Mouse (Mus musculus) lung, embryonic 14.5 days (tissue): ENCODE measurements around the gene Adgra1. TPM values are rescaled to one million over a fixed set of nuclear protein-coding genes. Genes with fewer than 3 reads are reported as not detected.

Experiments
- ATAC-seq: fragments of 200-750 bp; cut with Nextera tagmentation; 2 replicates; pipeline ENCODE4 v1.8.0; 2017; ENCODE audit warnings: mild to moderate bottlenecking, moderate TSS enrichment, moderate library complexity; ENCODE audit not compliant: insufficient read depth
- DNase-seq: peaks from one replicate; pipeline ENCODE4 v3.0.0-alpha.2; 2015
- H3K27ac ChIP-seq: fragments of 300-500 bp; sonication (generic); 2 replicates; pipeline ENCODE4 v1.5.1; 2014; ENCODE audit warnings: low read depth, mild to moderate bottlenecking, moderate library complexity
- H3K27me3 ChIP-seq: fragments of 300-500 bp; sonication (generic); 2 replicates; pipeline ENCODE4 v1.6.1; 2014; ENCODE audit warnings: low read length, control low read depth; ENCODE audit not compliant: insufficient read depth
- H3K36me3 ChIP-seq: fragments of 300-500 bp; sonication (generic); 2 replicates; pipeline ENCODE4 v1.6.1; 2014; ENCODE audit warnings: control low read depth; ENCODE audit not compliant: insufficient read depth
- H3K4me1 ChIP-seq: fragments of 300-500 bp; sonication (generic); 2 replicates; pipeline ENCODE4 v1.6.1; 2014; ENCODE audit warnings: antibody characterized with exemption, control low read depth; ENCODE audit not compliant: insufficient read depth
- H3K4me2 ChIP-seq: fragments of 300-500 bp; sonication (generic); 2 replicates; pipeline ENCODE4 v1.6.1; 2014; ENCODE audit warnings: mild to moderate bottlenecking
- H3K4me3 ChIP-seq: fragments of 300-500 bp; sonication (generic); 2 replicates; pipeline ENCODE4 v1.5.1; 2014; ENCODE audit warnings: low read depth, low read length
- H3K9ac ChIP-seq: fragments of 300-500 bp; sonication (generic); 2 replicates; pipeline ENCODE4 v1.6.1; 2014
- H3K9me3 ChIP-seq: fragments of 300-500 bp; sonication (generic); 2 replicates; pipeline ENCODE4 v1.6.1; 2016; ENCODE audit warnings: low read depth, low read length, control low read depth
- CTCF ChIP-seq: IDR thresholded peaks from 2 replicates; pipeline ENCODE4 v1.5.1; 2016; ENCODE audit warnings: antibody characterized with exemption, low read depth
- WGBS: fragments of 180-500 bp; shearing (Covaris S2); extraction: QIAGEN DNeasy Blood & Tissue Kit; methylation state at CpG from one replicate; pipeline ENCODE4 v1.1.7; 2014; 5-methylcytosine and 5-hydroxymethylcytosine counted together
- polyA plus RNA-seq: library from polyadenylated mRNA; unstranded; fragments of >200 nt; fragmentation: Nextera tagmentation; extraction: Ambion mirVana; gene quantifications from 2 replicates; pipeline ENCODE4 v1.2.1, GENCODE M21; 2014

Adgra1 gene
- polyA plus RNA-seq, 1 experiment from 2014 or later = not detected

GRCm38 (mm10) chr7:139806175-139806601 lies 27.8 kb upstream of the Adgra1 start:
- TF ChIP-seq CTCF = no peak
- H3K27ac ChIP-seq = no peak overlapping the region
- no peaks in the 10 kb centered on the region for H3K36me3 ChIP-seq
- no peak overlapping the region for H3K9ac ChIP-seq
- H3K27me3 ChIP-seq = peaks cover 4% of the 10 kb centered on the region; the same call in 1 of the 2 replicates
- peak; percentile 7 for DNase-seq
- ATAC-seq = no peak
- no peaks in the 10 kb centered on the region for H3K9me3 ChIP-seq
- WGBS = 46% methylated on average over 8 of the region's 8 CpGs
- H3K4me1 ChIP-seq = no peaks in the 10 kb centered on the region
- no peak overlapping the region for H3K4me3 ChIP-seq
- no peak overlapping the region for H3K4me2 ChIP-seq

GRCm38 (mm10) chr7:139810036-139810435 lies 23.9 kb upstream of the Adgra1 start:
- ATAC-seq = no peak
- 78% methylated on average over 6 of the region's 6 CpGs for WGBS
- Histone ChIP-seq H3K4me2 (no peak overlapping the region), H3K4me1 (no peaks in the 10 kb centered on the region), H3K36me3 (no peaks in the 10 kb centered on the region), H3K27me3 (peaks cover 4% of the 10 kb centered on the region; the same call in 1 of the 2 replicates), H3K4me3 (no peak overlapping the region), H3K27ac (no peak overlapping the region), H3K9ac (no peak overlapping the region), H3K9me3 (no peaks in the 10 kb centered on the region)
- no peak for TF ChIP-seq CTCF
- DNase-seq = no peak

DNA sequence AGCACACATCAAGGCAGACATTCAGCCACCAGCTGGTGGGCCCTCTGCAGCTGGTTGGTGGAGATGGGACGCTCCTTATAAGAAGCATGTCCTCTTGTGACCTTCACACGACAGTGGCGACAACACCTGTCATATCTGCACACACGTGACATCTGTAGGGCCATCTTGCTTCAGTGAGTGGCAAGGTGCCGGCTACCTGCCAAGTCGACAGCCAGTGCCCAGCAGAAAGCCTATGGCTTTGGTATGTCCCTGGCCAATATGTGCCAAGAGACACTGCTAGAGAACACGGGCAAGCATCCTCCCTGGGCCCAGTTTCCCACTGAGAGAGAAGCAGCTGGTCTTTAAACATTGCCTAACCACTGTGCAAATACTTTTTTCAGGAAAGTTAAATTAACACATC lies 22.3 kb upstream of the Adgra1 start:
- WGBS = 79% methylated on average over 7 of the region's 7 CpGs
- no peak for ATAC-seq
- H3K27me3 ChIP-seq = peaks cover 4% of the 10 kb centered on the region; the same call in 1 of the 2 replicates
- no peak for DNase-seq
- no peak overlapping the region for H3K9ac ChIP-seq
- no peak overlapping the region for H3K4me3 ChIP-seq
- no peaks in the 10 kb centered on the region for H3K9me3 ChIP-seq
- H3K4me1 ChIP-seq = no peaks in the 10 kb centered on the region
- no peaks in the 10 kb centered on the region for H3K36me3 ChIP-seq
- H3K4me2 ChIP-seq = no peak overlapping the region
- H3K27ac ChIP-seq = no peak overlapping the region
- TF ChIP-seq CTCF = no peak

GRCm38 (mm10) chr7:139813577-139814207 lies 20.3 kb upstream of the Adgra1 start:
- H3K27me3 ChIP-seq = peaks cover 3% of the 10 kb centered on the region; the same call in 1 of the 2 replicates
- TF ChIP-seq CTCF = no peak
- H3K9me3 ChIP-seq = no peaks in the 10 kb centered on the region
- H3K4me3 ChIP-seq = no peak overlapping the region
- peak; percentile 85 for DNase-seq
- H3K36me3 ChIP-seq = no peaks in the 10 kb centered on the region
- peak; percentile 94 for ATAC-seq
- H3K9ac ChIP-seq = no peak overlapping the region
- WGBS = 40% methylated on average over 6 of the region's 6 CpGs
- H3K4me2 ChIP-seq = no peak overlapping the region
- H3K27ac ChIP-seq = no peak overlapping the region
- H3K4me1 ChIP-seq = no peaks in the 10 kb centered on the region

DNA sequence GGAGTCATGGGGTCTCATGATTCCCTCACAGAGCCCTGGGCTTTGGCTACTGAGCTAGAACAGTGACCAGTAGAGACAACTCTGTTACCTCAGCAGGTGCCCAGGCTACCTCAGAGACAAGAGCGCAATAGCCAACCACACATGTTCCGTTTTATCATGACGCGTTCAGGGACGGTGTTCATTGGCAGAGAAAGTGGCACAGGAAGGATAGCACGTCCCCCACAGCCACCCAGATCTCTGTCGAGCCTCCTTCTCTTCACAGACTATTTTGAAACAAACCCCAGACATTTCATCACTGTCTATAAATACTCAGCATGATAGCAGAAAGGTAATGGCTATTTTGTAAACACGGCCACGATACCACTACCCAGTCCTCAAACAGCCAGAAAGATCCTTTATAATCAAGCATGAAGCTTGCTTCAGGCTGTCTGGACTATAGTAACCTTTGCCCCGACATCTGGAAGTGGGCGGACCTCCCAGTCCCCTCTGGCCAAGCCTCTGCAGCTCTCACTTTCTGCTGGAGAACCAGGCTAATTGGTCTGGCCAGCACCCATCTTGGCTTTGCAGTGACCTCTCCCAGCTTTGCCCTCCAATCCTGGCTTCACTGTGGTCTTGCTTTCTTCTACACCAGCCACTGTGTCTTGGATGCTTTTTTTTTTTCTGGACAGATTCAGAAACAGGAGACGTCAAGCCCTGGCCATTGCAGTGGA lies 11.5 kb upstream of the Adgra1 start:
- no peak for TF ChIP-seq CTCF
- 67% methylated on average over 12 of the region's 12 CpGs for WGBS

DNA sequence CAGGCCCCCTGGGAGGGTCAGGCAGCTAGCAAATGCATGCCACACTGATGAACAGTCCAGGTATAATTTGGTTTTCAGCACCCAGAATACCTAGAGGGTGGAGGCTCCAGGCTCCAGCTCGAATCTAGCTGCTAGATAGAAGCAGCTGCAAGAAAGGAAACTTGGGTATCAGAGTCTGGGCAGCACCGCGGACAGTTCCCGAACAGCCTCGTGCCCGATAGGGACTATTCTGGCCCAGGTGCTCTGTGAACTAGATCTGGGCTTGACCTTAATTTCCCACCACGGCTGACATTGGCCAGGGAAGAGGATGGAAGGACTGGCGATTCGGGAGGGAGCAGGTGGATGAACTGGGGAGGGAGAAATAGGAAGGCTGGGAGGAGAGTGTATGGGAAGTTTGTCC lies 6.3 kb upstream of the Adgra1 start:
- no peak overlapping the region for H3K4me3 ChIP-seq
- H3K27me3 ChIP-seq = peaks cover 5% of the 10 kb centered on the region; the same call in 1 of the 2 replicates
- H3K27ac ChIP-seq = no peak overlapping the region
- no peaks in the 10 kb centered on the region for H3K36me3 ChIP-seq
- H3K9ac ChIP-seq = no peak overlapping the region
- H3K9me3 ChIP-seq = no peaks in the 10 kb centered on the region
- H3K4me2 ChIP-seq = no peak overlapping the region
- 9% methylated on average over 9 of the region's 9 CpGs for WGBS
- ATAC-seq = no peak
- no peak for TF ChIP-seq CTCF
- no peaks in the 10 kb centered on the region for H3K4me1 ChIP-seq
- DNase-seq = peak; percentile 74

More for the DNA sequence above, 11.5 kb upstream of the Adgra1 start:
- Histone ChIP-seq H3K4me2 (no peak overlapping the region), H3K4me1 (no peaks in the 10 kb centered on the region), H3K9ac (no peak overlapping the region), H3K36me3 (no peaks in the 10 kb centered on the region), H3K27ac (no peak overlapping the region), H3K9me3 (no peaks in the 10 kb centered on the region), H3K4me3 (no peak overlapping the region), H3K27me3 (no peaks in the 10 kb centered on the region; the same call in 1 of the 2 replicates)
- ATAC-seq = no peak
- DNase-seq = no peak

DNA sequence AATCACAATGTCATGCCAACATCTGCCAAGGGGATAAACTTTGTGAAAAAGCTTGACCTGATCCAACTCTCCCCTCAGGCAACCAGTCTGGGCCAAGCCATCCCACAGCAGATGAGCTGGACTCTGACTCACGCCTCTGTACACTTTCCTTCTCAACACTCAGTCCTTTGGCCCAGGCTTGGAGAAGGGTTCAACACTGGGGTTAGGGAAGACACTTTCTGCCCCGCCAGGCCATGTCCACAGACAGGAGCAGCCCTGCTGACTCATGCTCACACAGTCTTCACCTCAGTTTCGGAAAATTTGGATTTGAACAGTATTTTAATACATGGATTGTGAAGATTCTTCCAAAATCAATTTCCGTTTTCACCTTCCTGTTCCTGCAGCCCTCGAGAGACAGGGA lies 442 bp upstream of the Adgra1 start:
- Histone ChIP-seq H3K36me3 (no peaks in the 10 kb centered on the region), H3K9ac (no peak overlapping the region), H3K27ac (no peak overlapping the region), H3K27me3 (peaks cover 28% of the 10 kb centered on the region; the same call in 1 of the 2 replicates), H3K4me2 (peak overlapping the region; percentile 46), H3K4me3 (no peak overlapping the region), H3K9me3 (no peaks in the 10 kb centered on the region), H3K4me1 (no peaks in the 10 kb centered on the region; the same call in 1 of the 2 replicates)
- no peak for ATAC-seq
- no peak for DNase-seq
- WGBS = 31% methylated on average over 5 of the region's 5 CpGs
- TF ChIP-seq CTCF = no peak
